In the genomic region with DNA sequence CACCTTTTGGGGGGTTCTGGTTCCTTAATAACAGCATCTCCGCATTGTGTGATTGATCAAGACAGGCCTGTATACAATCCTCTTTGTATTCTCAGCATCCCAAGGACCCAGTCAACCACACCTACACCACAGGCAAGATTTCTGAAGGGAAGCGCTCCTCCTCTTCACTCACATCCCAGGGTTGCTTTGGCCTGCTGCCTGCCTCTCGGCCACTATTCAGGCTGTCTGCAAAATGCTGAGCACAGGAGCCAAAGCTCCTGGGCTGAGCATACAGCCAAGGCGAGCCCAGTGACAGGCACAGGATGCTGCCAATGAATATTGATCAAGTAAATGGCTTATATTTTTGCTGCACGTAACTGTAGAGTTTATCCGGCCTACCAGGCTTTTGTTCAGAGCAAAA, we compare ENCODE assay signal across 26 mouse cellular contexts. TPM values are rescaled to one million over a fixed set of nuclear protein-coding genes. Genes with fewer than 3 reads are reported as not detected.
"Had no signal": no experiment of that assay in that cellular context is flagged by ENCODE, and none has a peak within 500 bp of the region (broad histone marks: within the 10 kb centered on the region; RNA-seq: fewer than 3 reads in every experiment).

No protein-coding gene starts in this region.

- DNase-seq: gastrocnemius, postnatal 25 days; heart, adult 18-20 months; heart, postnatal 10 days; heart, postnatal 4 days; kidney, adult 18-20 months; kidney, adult 8-10 months; kidney, postnatal 10 days; kidney, postnatal 25 days; kidney, postnatal 4 days; liver; liver, embryonic 13.5 days had no signal

- H3K4me3 ChIP-seq: heart, embryonic 10.5 days; heart, embryonic 12.5 days; hindbrain, embryonic 10.5 days; hindbrain, embryonic 12.5 days; intestine, embryonic 15.5 days; layer of hippocampus, adult 2 months; limb, embryonic 10.5 days; limb, embryonic 12.5 days; liver, embryonic 13.5 days; liver, embryonic 15.5 days had no signal

- H3K27ac ChIP-seq: heart, embryonic 10.5 days; hindbrain, embryonic 10.5 days; hindbrain, embryonic 12.5 days; hindbrain, embryonic 14.5 days; intestine, embryonic 15.5 days; layer of hippocampus, adult 2 months; limb, embryonic 10.5 days; limb, embryonic 12.5 days; liver, embryonic 13.5 days; liver, embryonic 15.5 days had no signal

RNA-seq across cellular contexts. Expression of a gene that starts 56.9 kb away (rescaled TPM):
- total RNA-seq: gastrocnemius, adult 18-20 months; gastrocnemius, adult 8-10 months; gastrocnemius, postnatal 25 days; gastrocnemius, postnatal 4 days; granulocyte monocyte progenitor cell, adult 5-6 weeks; heart, adult 8-10 months; heart, postnatal 10 days; heart, postnatal 4 days had no signal
